Mouse (Mus musculus) hindbrain, embryonic 14.5 days (tissue): ENCODE measurements around the gene Hscb. TPM values are rescaled to one million over a fixed set of nuclear protein-coding genes. Genes with fewer than 3 reads are reported as not detected.
"Not testable (repeated sequence)": the region's sequence is repeated elsewhere in the genome, so short reads cannot be mapped to it uniquely, and the experiment has no call there.

Source experiments
- ATAC-seq: fragments of 200-750 bp; cut with Nextera tagmentation; 2 replicates; pipeline ENCODE4 v1.8.0; 2017; ENCODE audit warnings: moderate number of reproducible peaks, mild to moderate bottlenecking, moderate TSS enrichment, moderate library complexity; ENCODE audit not compliant: low FRiP score
- DNase-seq: peaks from one replicate; pipeline ENCODE4 v3.0.0-alpha.2; 2015; ENCODE audit warnings: low spot score
- H3K27ac ChIP-seq: fragments of 300-500 bp; sonication (generic); 2 replicates; pipeline ENCODE4 v1.5.1; 2014; ENCODE audit warnings: mild to moderate bottlenecking, moderate library complexity
- H3K27me3 ChIP-seq: fragments of 300-500 bp; sonication (generic); 2 replicates; pipeline ENCODE4 v1.6.1; 2014; ENCODE audit warnings: mild to moderate bottlenecking, low read length, mixed read lengths; ENCODE audit not compliant: control insufficient read depth, insufficient read depth
- H3K36me3 ChIP-seq: fragments of 300-500 bp; sonication (generic); replicated peaks from 2 replicates; pipeline ENCODE4 v1.6.1; 2014; ENCODE audit not compliant: control insufficient read depth, insufficient read depth
- H3K4me1 ChIP-seq: fragments of 300-500 bp; sonication (generic); replicated peaks from 2 replicates; pipeline ENCODE4 v1.6.1; 2014; ENCODE audit warnings: antibody characterized with exemption, low read length, mixed read lengths; ENCODE audit not compliant: control insufficient read depth, insufficient read depth
- H3K4me2 ChIP-seq: fragments of 300-500 bp; sonication (generic); replicated peaks from 2 replicates; pipeline ENCODE4 v1.6.1; 2014; ENCODE audit warnings: mild to moderate bottlenecking, moderate library complexity
- H3K4me3 ChIP-seq: fragments of 300-500 bp; sonication (generic); replicated peaks from 2 replicates; pipeline ENCODE4 v1.5.1; 2014; ENCODE audit warnings: mild to moderate bottlenecking, low read length
- H3K9ac ChIP-seq: fragments of 300-500 bp; sonication (generic); 2 replicates; pipeline ENCODE4 v1.6.1; 2014
- H3K9me3 ChIP-seq: fragments of 300-500 bp; sonication (generic); 2 replicates; pipeline ENCODE4 v1.6.1; 2016; ENCODE audit warnings: low read length; ENCODE audit not compliant: control insufficient read depth
- WGBS: fragments of 180-500 bp; shearing (Covaris S2); extraction: QIAGEN DNeasy Blood & Tissue Kit; methylation state at CpG from one replicate; pipeline ENCODE4 v1.1.7; 2014; 5-methylcytosine and 5-hydroxymethylcytosine counted together
- polyA plus RNA-seq: library from polyadenylated mRNA; unstranded; fragments of >200 nt; fragmentation: Nextera tagmentation; extraction: Ambion mirVana; gene quantifications from 2 replicates; pipeline ENCODE4 v1.2.1, GENCODE M21; 2014

Gene Hscb
- 7.8 and 10.3 TPM in 2 replicates for polyA plus RNA-seq

- DNase-seq = peak; percentile 96
- Histone ChIP-seq H3K27me3 (no peaks in the 10 kb centered on the region), H3K4me2 (peak within 1 kb of the TSS; percentile 76), H3K36me3 (no peaks in the 10 kb centered on the region), H3K27ac (peak within 1 kb of the TSS; percentile 65), H3K9ac (peak within 1 kb of the TSS; percentile 69), H3K4me1 (peaks cover 6% of the 10 kb centered on the region; the same call in 1 of the 2 replicates), H3K4me3 (peak within 1 kb of the TSS; percentile 68), H3K9me3 (no peaks in the 10 kb centered on the region)
- WGBS = under 1% methylated on average over 41 of the region's 41 CpGs
- ATAC-seq = peak; percentile 99
Observed at GRCm38 (mm10) chr5:110839678-110840365, at the start of gene Hscb, which contains the start of gene Chek2. Gene Hscb, minus strand, starts transcription at chr5:110839777. Gene Chek2, plus strand, starts transcription at chr5:110839979.

- H3K4me3 ChIP-seq = no peak overlapping the region
- no peaks in the 10 kb centered on the region for H3K9me3 ChIP-seq
- no peaks in the 10 kb centered on the region for H3K27me3 ChIP-seq
- no peaks in the 10 kb centered on the region for H3K4me1 ChIP-seq
- H3K4me2 ChIP-seq = no peak overlapping the region
- ATAC-seq (no peak), DNase-seq (no peak)
- no peak overlapping the region for H3K27ac ChIP-seq
- no peak overlapping the region for H3K9ac ChIP-seq
- H3K36me3 ChIP-seq = peaks cover 28% of the 10 kb centered on the region
- WGBS = 90% methylated on average over 4 of the region's 4 CpGs
Observed at GRCm38 (mm10) chr5:110888596-110888995, 49.0 kb upstream of the Hscb start.

DNA sequence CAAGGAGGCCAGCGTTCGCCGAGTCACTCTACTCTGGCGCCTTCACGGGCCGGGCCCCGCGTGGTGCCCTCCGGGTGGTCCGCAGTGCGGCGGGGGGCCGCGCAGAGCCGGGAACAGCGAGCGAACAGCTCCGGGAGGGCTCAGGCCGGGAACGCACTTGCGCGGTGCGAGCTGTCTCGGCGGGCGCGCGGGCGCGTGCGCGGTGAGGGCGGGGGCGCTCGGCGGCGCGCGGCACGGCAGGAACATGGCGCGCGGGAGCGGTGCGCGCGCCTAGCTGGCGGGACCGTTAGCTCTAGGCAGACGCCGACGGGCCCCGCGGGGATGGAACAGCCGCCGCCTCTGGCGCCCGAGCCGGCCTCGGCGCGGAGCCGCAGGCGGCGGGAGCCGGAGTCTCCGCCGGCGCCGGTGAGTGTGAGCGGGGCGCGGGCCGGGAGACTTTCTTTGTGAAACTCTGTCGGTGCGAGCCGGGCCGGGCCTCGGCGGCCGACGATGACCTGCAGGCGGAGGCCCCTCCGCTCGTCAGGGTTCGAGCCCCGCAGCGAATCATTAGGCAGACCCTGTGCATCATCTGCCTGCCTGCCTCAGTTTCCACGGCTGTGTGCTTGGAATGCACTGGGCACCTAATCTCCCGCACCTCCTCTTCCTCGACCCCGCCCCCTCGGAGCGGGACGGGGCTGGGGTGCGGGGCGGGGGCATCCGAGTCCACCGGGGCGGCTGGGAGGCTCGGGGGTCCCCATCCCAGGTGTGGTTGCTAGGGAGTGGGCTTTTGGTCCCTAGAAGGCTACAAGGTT is 40.2 kb upstream of the Hscb start, which contains the start of gene Ttc28:
Gene Ttc28 (plus strand): TSS at position 220 of the 791 bp plus-strand sequence.
- Histone ChIP-seq H3K4me3 (peak within 1 kb of the TSS; percentile 87), H3K27ac (peak within 1 kb of the TSS; percentile 86), H3K4me1 (peaks cover 6% of the 10 kb centered on the region; the same call in 1 of the 2 replicates), H3K36me3 (peaks cover 4% of the 10 kb centered on the region; the same call in 1 of the 2 replicates), H3K4me2 (peak within 1 kb of the TSS; percentile 72), H3K27me3 (no peaks in the 10 kb centered on the region), H3K9me3 (no peaks in the 10 kb centered on the region), H3K9ac (peak within 1 kb of the TSS; percentile 92)
- under 1% methylated on average over 94 of the region's 101 CpGs for WGBS
- DNase-seq (peak; percentile 92), ATAC-seq (peak; percentile 89)

GRCm38 (mm10) chr5:110879042-110879441 is 39.5 kb upstream of the Hscb start:
- Histone ChIP-seq H3K27ac (peak overlapping the region; percentile 86), H3K4me3 (peak overlapping the region; percentile 87), H3K4me1 (peaks cover 6% of the 10 kb centered on the region; the same call in 1 of the 2 replicates), H3K36me3 (no peaks in the 10 kb centered on the region), H3K9ac (peak overlapping the region; percentile 92), H3K9me3 (no peaks in the 10 kb centered on the region), H3K27me3 (no peaks in the 10 kb centered on the region), H3K4me2 (peak overlapping the region; percentile 72)
- ATAC-seq (0 out of 2 replicates have a peak, but pooled peaks have one; percentile 1), DNase-seq (peak; percentile 32)
- 67% methylated on average over 7 of the region's 7 CpGs for WGBS

GRCm38 (mm10) chr5:110878526-110878925 is 38.9 kb upstream of the Hscb start:
- 94% methylated on average over 1 of the region's 1 CpGs for WGBS

GRCm38 (mm10) chr5:110877666-110878505 is 38.3 kb upstream of the Hscb start:
- no peaks in the 10 kb centered on the region for H3K36me3 ChIP-seq
- H3K27ac ChIP-seq = no peak overlapping the region
- ATAC-seq (no peak), DNase-seq (no peak)
- no peak overlapping the region for H3K9ac ChIP-seq
- peaks cover 14% of the 10 kb centered on the region for H3K4me1 ChIP-seq
- H3K27me3 ChIP-seq = no peaks in the 10 kb centered on the region
- no peak overlapping the region for H3K4me2 ChIP-seq
- 66% methylated on average over 5 of the region's 5 CpGs for WGBS
- H3K9me3 ChIP-seq = no peaks in the 10 kb centered on the region
- no peak overlapping the region for H3K4me3 ChIP-seq

More at GRCm38 (mm10) chr5:110878526-110878925, 38.9 kb upstream of the Hscb start:
- H3K36me3 ChIP-seq, H3K4me2 ChIP-seq, H3K27me3 ChIP-seq, H3K4me1 ChIP-seq, ATAC-seq, H3K4me3 ChIP-seq, H3K9ac ChIP-seq, DNase-seq, H3K9me3 ChIP-seq, H3K27ac ChIP-seq: not testable (repeated sequence)

- H3K27ac ChIP-seq = no peak overlapping the region
- DNase-seq (no peak), ATAC-seq (no peak)
- no peak overlapping the region for H3K4me2 ChIP-seq
- no peak overlapping the region for H3K9ac ChIP-seq
- H3K4me3 ChIP-seq = no peak overlapping the region
- WGBS = 78% methylated on average over 1 of the region's 1 CpGs
- H3K4me1 ChIP-seq = peaks cover 10% of the 10 kb centered on the region
- no peaks in the 10 kb centered on the region for H3K36me3 ChIP-seq
- no peaks in the 10 kb centered on the region for H3K27me3 ChIP-seq
- H3K9me3 ChIP-seq = no peaks in the 10 kb centered on the region
Observed at GRCm38 (mm10) chr5:110875286-110875685, 35.7 kb upstream of the Hscb start.

- H3K4me2 ChIP-seq = no peak overlapping the region
- H3K9me3 ChIP-seq = no peaks in the 10 kb centered on the region
- H3K4me1 ChIP-seq = peaks cover 10% of the 10 kb centered on the region
- H3K27me3 ChIP-seq = no peaks in the 10 kb centered on the region
- H3K36me3 ChIP-seq = no peaks in the 10 kb centered on the region
- DNase-seq (peak; percentile 61), ATAC-seq (no peak)
- H3K9ac ChIP-seq = no peak overlapping the region
- no peak overlapping the region for H3K27ac ChIP-seq
- H3K4me3 ChIP-seq = no peak overlapping the region
Observed at GRCm38 (mm10) chr5:110874711-110875110, 35.1 kb upstream of the Hscb start.
